Mouse (Mus musculus) megakaryocyte, embryonic 14.5 days (primary cell): Measurements from ENCODE around the gene Nup160. TPM values are rescaled to one million over a fixed set of nuclear protein-coding genes. Genes with fewer than 3 reads are reported as not detected.
A peak's percentile ranks its signal among the peaks of the same experiment; 100 is the strongest.

Experiments
- H3K27me3 ChIP-seq: replicated peaks from 2 replicates; pipeline ENCODE3; 2012; ENCODE audit warnings: inconsistent platforms
- H3K36me3 ChIP-seq: replicated peaks from 2 replicates; pipeline ENCODE3; 2012; ENCODE audit warnings: low read length, inconsistent platforms, mixed read lengths
- H3K4me1 ChIP-seq: 2 replicates; pipeline ENCODE4 v1.6.1; 2012; ENCODE audit warnings: inconsistent platforms
- H3K4me3 ChIP-seq: replicated peaks from 2 replicates; pipeline ENCODE3; 2012; ENCODE audit warnings: moderate library complexity, mild to moderate bottlenecking, inconsistent platforms
- H3K9me3 ChIP-seq: 2 replicates; pipeline ENCODE4 v1.6.1; 2012; ENCODE audit warnings: inconsistent platforms
- FLI1 ChIP-seq: IDR thresholded peaks from 2 replicates; pipeline ENCODE4 v1.6.1; 2012; ENCODE audit warnings: low read length, inconsistent platforms, mixed read lengths
- GATA1 ChIP-seq: IDR thresholded peaks from 3 replicates; pipeline ENCODE4 v1.6.1; 2012; ENCODE audit warnings: mixed read lengths, low read length, inconsistent platforms, borderline replicate concordance
- polyA plus RNA-seq: library from polyadenylated mRNA; stranded (reverse); fragments of >175 nt; gene quantifications from 2 replicates; pipeline ENCODE4 v1.2.3, GENCODE M21; 2012; ENCODE audit warnings: low replicate concordance; ENCODE audit not compliant: insufficient read depth

Gene Nup160
- polyA plus RNA-seq = 0.37 TPM in 1 of 2 replicates, not detected in the other

DNA sequence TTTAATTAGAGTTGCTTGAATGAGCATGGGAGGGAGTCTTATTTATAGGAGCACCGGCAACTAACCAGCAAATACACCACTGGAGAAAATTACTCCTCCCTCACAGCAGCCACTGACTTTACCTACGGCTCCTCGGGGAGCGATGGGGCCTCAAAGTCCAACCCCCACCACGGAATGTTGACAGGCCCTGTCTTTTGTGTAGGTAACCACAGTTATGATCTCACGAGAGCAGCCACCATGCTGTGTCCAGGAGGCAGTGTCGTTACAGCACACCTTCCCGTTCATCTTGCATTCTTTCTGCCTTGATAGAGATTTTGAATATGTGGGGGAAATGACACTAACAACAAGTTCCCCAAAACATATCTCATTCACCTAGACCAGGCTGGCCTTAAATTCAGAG lies at the start of gene Nup160:
Gene Nup160, plus strand, starts transcription at position 209 of the 400 bp plus-strand sequence.
- Histone ChIP-seq H3K4me1 (peaks cover 66% of the 10 kb centered on the region), H3K4me3 (peak within 1 kb of the TSS; percentile 91), H3K27me3 (no peaks in the 10 kb centered on the region), H3K36me3 (peaks cover 17% of the 10 kb centered on the region), H3K9me3 (no peaks in the 10 kb centered on the region)
- TF ChIP-seq GATA1 (no peak), FLI1 (no peak)

DNA sequence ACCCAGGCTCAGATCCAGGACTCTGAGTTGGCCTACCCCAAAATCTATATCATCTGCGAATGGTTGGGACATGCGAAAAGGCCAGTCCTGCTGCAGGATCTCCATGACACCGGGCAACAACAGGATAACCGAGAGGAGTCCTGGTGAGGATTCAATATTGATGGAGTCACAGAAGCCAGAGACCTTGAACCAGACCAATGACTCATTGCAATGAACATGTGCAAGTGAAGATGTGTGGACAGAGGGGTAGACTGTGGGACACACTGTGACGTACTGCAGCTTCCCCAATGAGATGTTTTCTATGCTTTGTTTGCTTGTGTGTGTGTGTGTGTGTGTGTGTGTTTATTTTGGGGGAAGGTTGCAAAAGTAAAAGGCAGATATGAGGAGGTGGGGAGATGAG lies 48.8 kb upstream of the Nup160 start:
- Histone ChIP-seq H3K9me3 (no peaks in the 10 kb centered on the region), H3K27me3 (no peaks in the 10 kb centered on the region), H3K4me3 (no peak overlapping the region), H3K4me1 (peaks cover 79% of the 10 kb centered on the region), H3K36me3 (no peaks in the 10 kb centered on the region)
- TF ChIP-seq FLI1 (no peak), GATA1 (no peak)

- TF ChIP-seq GATA1 (no peak), FLI1 (no peak)
- Histone ChIP-seq H3K9me3 (no peaks in the 10 kb centered on the region), H3K36me3 (no peaks in the 10 kb centered on the region), H3K4me1 (peaks cover 86% of the 10 kb centered on the region), H3K27me3 (no peaks in the 10 kb centered on the region), H3K4me3 (no peak overlapping the region)
Measured at GRCm38 (mm10) chr2:90629552-90629951, 47.5 kb upstream of the Nup160 start.

GRCm38 (mm10) chr2:90631938-90632733 lies 44.9 kb upstream of the Nup160 start:
- Histone ChIP-seq H3K4me1 (peaks cover 87% of the 10 kb centered on the region), H3K36me3 (no peaks in the 10 kb centered on the region), H3K27me3 (no peaks in the 10 kb centered on the region), H3K9me3 (no peaks in the 10 kb centered on the region), H3K4me3 (peak overlapping the region; percentile 75)
- TF ChIP-seq FLI1 = no peak
- no peak for TF ChIP-seq GATA1

DNA sequence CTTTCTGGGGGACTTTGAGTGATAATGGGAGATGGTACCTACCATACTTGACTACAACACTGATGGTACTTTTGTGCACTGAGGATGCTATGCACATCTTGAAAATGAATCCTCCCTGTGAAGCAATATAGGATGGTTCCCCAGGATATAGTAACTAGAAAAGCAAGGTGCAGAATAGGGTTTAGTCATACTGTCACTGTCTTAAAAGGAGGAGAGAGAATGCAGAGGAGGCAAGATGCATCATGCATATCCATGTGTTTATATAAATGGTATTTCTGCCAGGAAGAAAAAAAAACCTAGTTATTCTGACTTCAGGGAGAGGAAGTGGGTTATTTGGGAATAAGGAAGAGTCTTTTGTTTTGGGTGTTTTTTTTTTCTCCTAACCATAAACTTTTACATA lies 42.3 kb upstream of the Nup160 start:
- Histone ChIP-seq H3K27me3 (no peaks in the 10 kb centered on the region), H3K9me3 (no peaks in the 10 kb centered on the region), H3K36me3 (no peaks in the 10 kb centered on the region), H3K4me1 (peaks cover 96% of the 10 kb centered on the region), H3K4me3 (no peak overlapping the region)
- TF ChIP-seq GATA1 = no peak
- TF ChIP-seq FLI1 = no peak

- no peaks in the 10 kb centered on the region for H3K27me3 ChIP-seq
- H3K4me1 ChIP-seq = peaks cover 96% of the 10 kb centered on the region
- no peaks in the 10 kb centered on the region for H3K36me3 ChIP-seq
- H3K4me3 ChIP-seq = peak overlapping the region; percentile 60
- no peaks in the 10 kb centered on the region for H3K9me3 ChIP-seq
- no peak for TF ChIP-seq GATA1
- no peak for TF ChIP-seq FLI1
Measured at GRCm38 (mm10) chr2:90635085-90635723, 41.8 kb upstream of the Nup160 start.

DNA sequence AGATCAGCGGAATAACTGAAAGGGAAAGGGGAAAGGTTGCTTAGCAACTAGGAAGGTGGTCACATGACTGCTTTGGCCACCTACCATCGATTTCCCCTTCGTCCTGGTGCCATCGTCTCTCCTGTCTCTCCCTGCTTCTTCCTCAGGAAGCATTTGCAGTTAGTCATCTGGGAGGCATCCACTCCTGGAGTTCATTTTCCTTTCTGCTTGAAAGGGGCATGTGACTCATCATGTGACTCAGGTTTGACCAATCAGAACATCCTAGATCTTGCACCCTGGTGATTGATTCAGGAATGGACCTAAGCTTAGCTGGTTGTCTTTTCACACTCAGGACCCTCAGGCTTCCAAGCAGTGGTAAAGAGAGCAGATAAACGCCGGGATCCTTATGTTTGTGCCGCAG lies 40.2 kb upstream of the Nup160 start:
- Histone ChIP-seq H3K4me1 (peaks cover 99% of the 10 kb centered on the region), H3K36me3 (no peaks in the 10 kb centered on the region), H3K4me3 (no peak overlapping the region), H3K9me3 (no peaks in the 10 kb centered on the region), H3K27me3 (no peaks in the 10 kb centered on the region)
- TF ChIP-seq FLI1 (no peak), GATA1 (no peak)

DNA sequence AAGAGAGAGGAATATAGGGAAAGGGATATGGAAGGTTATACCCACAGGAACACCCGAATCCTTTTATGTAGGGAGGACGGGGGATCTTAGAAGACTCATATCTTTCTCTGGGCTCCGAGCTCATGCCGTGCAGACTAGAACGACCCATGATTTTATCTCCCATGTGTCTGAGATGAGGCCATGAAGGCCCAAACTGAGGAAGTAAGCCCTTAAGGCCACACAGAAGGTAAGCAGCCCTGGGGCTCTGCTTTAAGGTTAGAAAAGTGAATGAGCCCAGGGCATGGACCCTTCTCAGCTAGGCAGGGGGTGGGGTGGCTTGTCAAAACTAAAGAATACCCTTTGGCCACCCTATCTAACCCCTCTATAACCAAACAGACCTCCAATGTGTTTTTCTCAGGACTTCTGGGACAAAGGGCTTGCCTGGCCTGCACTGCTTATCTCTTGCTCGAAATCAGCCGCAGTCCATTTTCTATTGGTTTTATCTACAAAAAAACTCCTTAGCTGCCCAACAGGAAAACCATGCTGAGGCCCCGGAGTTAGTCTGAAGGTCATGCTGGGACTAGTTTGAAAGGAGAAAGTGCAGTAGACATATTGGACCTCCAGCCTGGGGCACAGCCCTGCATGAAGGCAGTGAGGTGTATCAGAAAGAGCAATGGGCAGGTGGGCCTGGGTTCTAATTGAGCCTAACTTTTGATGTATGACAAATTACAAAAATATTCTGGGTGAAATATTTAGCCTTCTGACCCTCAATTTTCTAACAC lies 37.8 kb upstream of the Nup160 start:
- no peak for TF ChIP-seq FLI1
- TF ChIP-seq GATA1 = no peak
- no peaks in the 10 kb centered on the region for H3K27me3 ChIP-seq
- no peak overlapping the region for H3K4me3 ChIP-seq
- no peaks in the 10 kb centered on the region for H3K36me3 ChIP-seq
- peaks cover 94% of the 10 kb centered on the region for H3K4me1 ChIP-seq
- no peaks in the 10 kb centered on the region for H3K9me3 ChIP-seq

- Histone ChIP-seq H3K36me3 (no peaks in the 10 kb centered on the region), H3K4me1 (peaks cover 88% of the 10 kb centered on the region), H3K9me3 (no peaks in the 10 kb centered on the region), H3K27me3 (no peaks in the 10 kb centered on the region), H3K4me3 (peak overlapping the region; percentile 38)
- TF ChIP-seq FLI1 = no peak
- no peak for TF ChIP-seq GATA1
Measured at GRCm38 (mm10) chr2:90639747-90640699, 37.0 kb upstream of the Nup160 start.
